Mouse (Mus musculus) monocyte, adult 5-6 weeks (primary cell): ENCODE results near the gene Dus2. TPM values are rescaled to one million over a fixed set of nuclear protein-coding genes. Genes with fewer than 3 reads are reported as not detected.
A peak's percentile ranks its signal among the peaks of the same experiment; 100 is the strongest.
"Not testable (repeated sequence)": the region's sequence is repeated elsewhere in the genome, so short reads cannot be mapped to it uniquely, and the experiment has no call there.

Source experiments
- ATAC-seq: fragments of 153-309, 156-312 bp; replicated peaks from 2 replicates; pipeline ENCODE4 v1.8.0; 2017; ENCODE audit warnings: mild to moderate bottlenecking; ENCODE audit not compliant: low TSS enrichment, insufficient number of reproducible peaks, severe bottlenecking, poor library complexity, low FRiP score
- total RNA-seq: library from RNA; stranded (forward); fragments of 200-1000, 200-491, 200-594 nt; gene quantifications from 3 replicates; pipeline ENCODE4 v1.2.3, GENCODE M21; 2017

The Dus2 gene
- total RNA-seq, 1 experiment from 2014 or later, result 16.1 TPM

GRCm38 (mm10) chr8:105979325-105979724 lies 11.8 kb upstream of the Dus2 start, which contains the start of gene Dpep3:
Dpep3 (minus strand) TSS chr8:105979429.
- no peak for ATAC-seq

GRCm38 (mm10) chr8:105981146-105981545 lies 10.0 kb upstream of the Dus2 start:
- ATAC-seq, result no peak

- peak; percentile 61; the same call in 1 of the 2 replicates for ATAC-seq
Observed at GRCm38 (mm10) chr8:105983406-105983805, 7.7 kb upstream of the Dus2 start.

GRCm38 (mm10) chr8:105988546-105988945 lies 2.6 kb upstream of the Dus2 start:
- ATAC-seq, result no peak

- ATAC-seq, result no peak
Observed at GRCm38 (mm10) chr8:105991546-105991945, 409 bp downstream of the Dus2 start.

- peak; percentile 37; the same call in 1 of the 2 replicates for ATAC-seq
Observed at GRCm38 (mm10) chr8:105992499-105992898, 1.4 kb downstream of the Dus2 start.

GRCm38 (mm10) chr8:105993226-105993625 lies 2.1 kb downstream of the Dus2 start:
- ATAC-seq, result no peak

GRCm38 (mm10) chr8:105996359-105996758 lies 5.2 kb downstream of the Dus2 start:
- peak; percentile 85 for ATAC-seq

GRCm38 (mm10) chr8:105998971-105999370 lies 7.8 kb downstream of the Dus2 start:
- no peak for ATAC-seq

- ATAC-seq, result no peak
Observed at GRCm38 (mm10) chr8:106001908-106002307, 10.8 kb downstream of the Dus2 start.

GRCm38 (mm10) chr8:106004538-106005207 lies 13.5 kb downstream of the Dus2 start:
- ATAC-seq, result peak; percentile 67

- no peak for ATAC-seq
Observed at GRCm38 (mm10) chr8:106005875-106006274, 14.7 kb downstream of the Dus2 start, which contains the start of gene Dpep2nb. Dpep2nb (minus strand) TSS chr8:106005975.

GRCm38 (mm10) chr8:106006413-106006812 lies 15.3 kb downstream of the Dus2 start:
- ATAC-seq, result no peak

- ATAC-seq, result peak; percentile 58
Observed at GRCm38 (mm10) chr8:106007135-106007534, 16.0 kb downstream of the Dus2 start.

- ATAC-seq, result not testable (repeated sequence)
Observed at GRCm38 (mm10) chr8:106007891-106008290, 16.8 kb downstream of the Dus2 start.

- ATAC-seq, result peak; percentile 94
Observed at GRCm38 (mm10) chr8:106010748-106011642, 19.9 kb downstream of the Dus2 start.

- no peak for ATAC-seq
Observed at GRCm38 (mm10) chr8:106011643-106011986, 20.5 kb downstream of the Dus2 start, which contains the start of gene Ddx28. Ddx28 (minus strand) TSS chr8:106011882.

GRCm38 (mm10) chr8:106012203-106012602 lies 21.1 kb downstream of the Dus2 start:
- not testable (repeated sequence) for ATAC-seq

- no peak for ATAC-seq
Observed at GRCm38 (mm10) chr8:106016284-106016683, 25.1 kb downstream of the Dus2 start.

GRCm38 (mm10) chr8:106017130-106017529 lies 26.0 kb downstream of the Dus2 start:
- ATAC-seq, result peak; percentile 89
